Mouse (Mus musculus) stomach, postnatal 0 days (tissue): ENCODE results near the gene Myo15.

Experiments
- CTCF ChIP-seq: IDR thresholded peaks from 2 replicates; pipeline ENCODE4 v1.5.1; 2016; ENCODE audit warnings: antibody characterized with exemption, low read depth, mild to moderate bottlenecking, moderate library complexity
- EP300 ChIP-seq: optimal IDR thresholded peaks from 2 replicates; pipeline ENCODE3; 2016; ENCODE audit warnings: antibody characterized with exemption

DNA sequence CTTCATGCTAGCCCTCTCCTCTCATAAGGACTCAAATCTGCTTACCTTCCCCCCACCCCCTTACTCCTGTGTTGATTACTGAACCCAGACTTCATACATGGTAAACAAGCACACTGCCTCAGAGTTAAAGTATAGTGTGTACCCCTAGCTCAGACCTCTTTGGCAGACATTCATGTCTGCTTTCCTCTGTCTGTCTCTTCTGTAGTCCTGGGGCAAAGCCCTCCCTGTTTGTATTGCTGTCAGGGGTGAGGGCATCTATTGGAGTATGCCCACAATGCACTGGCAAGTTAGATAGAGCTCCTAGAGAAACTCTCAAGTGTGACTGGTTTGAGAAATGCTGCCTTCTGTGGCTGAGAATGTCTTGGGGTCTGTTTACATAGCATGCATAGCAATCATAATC lies 84.0 kb downstream of the Myo15 start:
- no peak for TF ChIP-seq CTCF
- TF ChIP-seq EP300, result no peak
